Mouse (Mus musculus) regulatory T cell (primary cell): ENCODE data around the gene Brca1.
"Not testable (repeated sequence)": the region's sequence is repeated elsewhere in the genome, so short reads cannot be mapped to it uniquely, and the experiment has no call there.

Source experiments
- in situ Hi-C: fragments of 300-600 bp; cut with MboI, MseI; formaldehyde crosslinking; loops from one replicate; pipeline ENCODE4 v1.15.1; 2025; ENCODE audit warnings: high pct_unique_total_duplicates

Brca1 gene

DNA sequence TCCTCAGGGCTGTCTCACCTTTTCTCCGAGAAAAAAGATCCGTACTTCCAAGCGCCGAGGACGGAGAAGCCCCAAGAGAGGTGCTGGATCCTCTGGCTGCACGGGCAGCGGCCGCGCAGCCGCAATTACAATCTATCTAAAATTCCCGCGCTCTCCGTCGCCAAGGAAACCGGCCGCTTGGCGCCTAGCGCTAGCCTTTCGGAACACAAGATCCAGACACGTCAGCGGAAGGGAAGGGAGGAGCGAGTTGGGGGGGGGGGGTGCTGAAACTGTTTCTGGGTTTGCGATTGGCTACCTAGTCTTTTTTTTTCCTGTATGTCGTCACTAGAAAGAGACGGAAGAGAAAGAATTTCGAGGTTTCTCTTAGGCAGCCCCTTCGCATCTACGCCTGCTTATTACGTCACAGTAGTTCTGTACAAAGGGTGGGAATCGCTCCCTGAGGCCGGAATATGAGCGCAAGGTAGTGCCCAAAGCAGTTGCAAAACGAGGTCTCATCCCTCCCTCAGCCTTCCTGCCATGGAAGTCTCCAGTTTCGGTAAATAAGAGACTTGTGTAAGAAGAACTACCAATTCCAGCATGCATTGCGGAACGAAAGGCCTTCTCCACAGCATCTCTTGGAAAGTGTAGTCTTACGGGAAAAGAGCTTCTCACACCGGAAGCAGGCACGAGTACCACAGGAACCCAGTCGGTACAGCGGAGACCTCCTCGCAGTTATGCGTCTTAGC, at the start of gene Brca1, which contains the start of gene Nbr1:
TSS of gene Brca1 (minus strand) at position 205 of the 725 bp plus-strand sequence.
TSS of gene Nbr1 (plus strand) at position 399 of the 725 bp plus-strand sequence.
- in situ Hi-C loops, result no loop called here

DNA sequence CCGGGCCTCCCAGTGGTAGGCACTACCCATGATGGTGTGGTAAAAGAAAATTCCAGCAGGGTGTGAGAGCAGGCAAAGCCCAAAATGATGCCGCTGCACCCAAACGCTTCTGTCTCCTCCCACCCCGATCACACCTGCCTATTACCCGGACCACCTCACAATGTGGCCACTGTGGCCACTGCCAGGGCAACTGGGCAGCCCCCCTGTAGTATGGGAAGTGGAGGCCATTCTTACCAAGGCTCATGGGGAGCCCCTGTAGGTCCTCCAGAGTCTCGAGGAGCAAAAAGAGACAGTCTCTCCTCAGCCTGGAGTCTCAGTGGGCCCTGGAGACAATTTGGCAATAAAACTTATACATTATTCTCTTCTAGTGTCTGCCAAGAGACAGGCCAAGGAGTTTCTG, 47.4 kb upstream of the Brca1 start, which contains the start of gene Gm11634:
TSS of gene Gm11634 (minus strand) at position 101 of the 400 bp plus-strand sequence.
- in situ Hi-C loops, result no loop called here

DNA sequence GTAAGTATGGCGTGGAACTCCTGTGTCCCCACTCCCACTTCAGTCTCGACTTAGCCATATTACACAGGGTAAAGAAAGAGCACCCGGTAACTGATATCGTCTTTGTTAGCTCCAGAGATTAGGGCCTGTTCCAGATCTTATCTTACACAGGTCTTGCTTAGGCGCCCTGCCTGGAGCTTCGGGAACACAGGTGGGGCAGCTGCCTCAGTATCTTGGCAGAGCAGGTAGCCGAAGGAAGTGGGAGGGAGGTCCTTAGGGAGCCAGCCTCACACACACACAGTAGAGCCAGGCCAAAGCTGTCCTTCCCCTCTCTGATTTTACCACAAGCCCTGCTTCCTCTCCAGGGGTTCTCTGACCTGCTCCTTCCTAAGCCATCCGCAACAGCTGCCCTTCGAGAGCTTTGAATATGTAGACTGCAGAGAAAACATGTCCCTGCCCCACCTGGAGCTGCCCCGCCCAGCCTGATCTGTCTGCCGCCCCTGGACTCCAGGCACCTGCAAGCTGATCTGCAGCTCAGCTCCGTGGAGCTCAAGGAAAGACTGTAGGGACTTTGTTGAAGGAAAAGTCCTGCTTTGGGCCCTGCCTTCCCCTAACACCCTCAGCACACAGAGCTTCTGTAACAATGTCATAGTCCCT, 38.4 kb upstream of the Brca1 start:
- in situ Hi-C loops, result no loop called here

DNA sequence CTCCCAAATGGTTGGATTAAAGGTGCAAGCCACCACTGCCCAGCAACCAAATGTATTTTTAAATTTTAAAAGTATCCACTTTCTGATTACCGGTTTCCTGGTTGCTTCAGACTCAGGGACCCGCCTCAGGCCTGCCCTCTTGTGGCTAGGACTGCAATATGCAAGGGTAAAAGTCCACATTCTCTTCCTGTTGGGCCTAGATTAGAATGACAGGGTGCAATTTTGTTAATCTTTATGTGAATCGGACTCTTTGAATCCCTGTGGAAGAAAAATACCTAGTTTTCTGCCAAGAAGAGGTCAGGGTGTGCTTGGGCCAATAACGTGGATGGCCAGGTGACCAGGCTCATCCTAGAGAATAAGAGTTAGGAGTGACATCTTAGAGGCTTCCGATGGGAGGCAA, 37.7 kb upstream of the Brca1 start:
- in situ Hi-C loops, result no loop called here

DNA sequence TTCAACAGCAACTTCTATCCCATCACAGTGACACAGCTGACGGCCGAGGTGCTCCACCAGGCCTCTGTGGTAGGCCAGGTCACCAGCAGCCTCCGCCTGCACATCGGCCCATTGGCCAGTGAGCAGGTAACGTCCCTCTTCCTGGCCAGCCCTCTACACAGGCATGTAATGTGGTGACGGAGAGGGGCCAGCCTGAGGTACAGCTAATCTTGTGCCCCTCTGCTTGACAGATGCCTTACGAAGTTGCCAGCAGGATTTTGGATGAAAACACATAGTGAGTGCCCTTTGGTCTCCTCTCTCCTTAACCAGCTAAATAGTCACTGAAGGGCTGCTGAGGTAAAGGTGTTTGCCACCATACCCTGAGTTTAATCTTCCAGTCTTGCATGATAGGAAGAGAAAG, 37.1 kb upstream of the Brca1 start:
- in situ Hi-C loops, result no loop called here

DNA sequence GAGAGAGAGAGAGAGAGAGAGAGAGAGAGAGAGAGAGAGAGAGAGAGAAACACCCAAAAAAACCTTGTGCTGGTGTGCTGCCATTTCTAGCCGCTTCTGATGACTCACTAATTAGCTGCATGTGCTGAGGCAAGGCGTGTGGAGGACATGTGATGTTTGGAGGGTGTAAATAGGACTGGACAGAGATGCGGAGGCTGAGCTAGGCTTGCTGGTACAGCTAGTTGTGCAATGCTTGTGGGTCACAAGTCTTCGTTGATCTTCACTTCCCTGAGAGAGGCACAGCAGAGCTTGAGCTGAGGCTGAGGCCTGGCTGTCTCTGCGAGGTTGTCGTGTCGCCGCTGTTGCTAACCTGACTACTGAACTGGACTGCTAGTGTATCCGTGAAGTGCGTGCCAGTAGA, 35.9 kb upstream of the Brca1 start:
- in situ Hi-C loops, result no loop called here

DNA sequence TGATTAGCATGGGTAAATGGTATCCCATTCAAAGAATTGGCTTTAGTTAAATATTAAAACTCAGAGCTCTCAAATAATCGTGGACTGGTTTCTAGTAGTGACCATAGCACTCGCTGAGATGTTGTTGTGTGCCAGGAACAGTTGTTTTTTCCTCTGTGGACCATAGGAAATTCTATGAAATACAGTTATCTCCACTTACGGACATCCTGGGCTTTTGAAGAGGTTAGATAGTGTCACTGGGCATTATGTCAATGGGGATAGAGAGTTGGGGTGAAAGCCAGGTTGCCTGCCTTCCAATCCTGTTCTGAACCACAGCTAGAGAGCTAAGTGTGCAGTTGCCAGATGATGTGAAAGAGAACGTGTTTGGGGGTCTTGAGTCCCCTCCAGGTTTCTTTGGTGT, 34.0 kb upstream of the Brca1 start:
- in situ Hi-C loops, result no loop called here

DNA sequence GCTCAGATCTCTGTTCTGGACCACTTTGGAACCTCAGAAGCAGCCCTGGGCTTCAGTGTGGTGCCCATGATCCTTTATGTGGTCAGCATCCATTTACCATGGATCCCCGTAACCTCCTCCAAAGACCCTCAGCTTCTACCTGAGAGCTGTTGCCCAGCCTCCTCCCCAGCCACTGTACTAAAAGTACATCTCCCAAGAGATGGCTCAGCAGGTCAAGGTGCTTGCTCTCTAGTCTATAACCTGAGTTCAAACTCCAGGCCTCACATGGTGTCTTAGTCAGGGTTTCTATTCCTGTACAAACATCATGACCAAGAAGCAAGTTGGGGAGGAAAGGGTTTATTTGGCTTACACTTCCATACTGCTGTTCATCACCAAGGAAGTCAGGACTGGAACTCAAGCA, 33.3 kb upstream of the Brca1 start:
- in situ Hi-C loops, result not testable (repeated sequence)

DNA sequence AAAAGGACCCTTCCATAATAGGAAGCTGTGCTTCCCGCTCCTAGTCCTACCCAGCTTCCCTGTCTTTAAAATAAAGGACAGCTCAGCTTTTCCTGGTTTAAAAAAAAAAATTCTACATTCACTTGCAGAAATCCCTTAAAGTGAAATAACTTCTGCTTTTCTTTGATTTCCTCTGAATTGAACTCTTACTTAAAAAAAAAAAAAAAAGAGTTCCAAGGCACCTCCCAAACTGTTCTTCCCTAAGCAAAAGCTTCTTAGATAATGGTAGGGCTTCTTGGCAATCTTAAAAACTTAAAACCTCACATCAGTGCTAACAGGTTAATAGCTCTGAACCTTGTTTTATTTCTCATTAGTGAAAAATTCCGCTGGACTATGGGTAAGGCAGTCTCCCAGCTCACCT, 31.4 kb upstream of the Brca1 start:
- in situ Hi-C loops, result no loop called here

DNA sequence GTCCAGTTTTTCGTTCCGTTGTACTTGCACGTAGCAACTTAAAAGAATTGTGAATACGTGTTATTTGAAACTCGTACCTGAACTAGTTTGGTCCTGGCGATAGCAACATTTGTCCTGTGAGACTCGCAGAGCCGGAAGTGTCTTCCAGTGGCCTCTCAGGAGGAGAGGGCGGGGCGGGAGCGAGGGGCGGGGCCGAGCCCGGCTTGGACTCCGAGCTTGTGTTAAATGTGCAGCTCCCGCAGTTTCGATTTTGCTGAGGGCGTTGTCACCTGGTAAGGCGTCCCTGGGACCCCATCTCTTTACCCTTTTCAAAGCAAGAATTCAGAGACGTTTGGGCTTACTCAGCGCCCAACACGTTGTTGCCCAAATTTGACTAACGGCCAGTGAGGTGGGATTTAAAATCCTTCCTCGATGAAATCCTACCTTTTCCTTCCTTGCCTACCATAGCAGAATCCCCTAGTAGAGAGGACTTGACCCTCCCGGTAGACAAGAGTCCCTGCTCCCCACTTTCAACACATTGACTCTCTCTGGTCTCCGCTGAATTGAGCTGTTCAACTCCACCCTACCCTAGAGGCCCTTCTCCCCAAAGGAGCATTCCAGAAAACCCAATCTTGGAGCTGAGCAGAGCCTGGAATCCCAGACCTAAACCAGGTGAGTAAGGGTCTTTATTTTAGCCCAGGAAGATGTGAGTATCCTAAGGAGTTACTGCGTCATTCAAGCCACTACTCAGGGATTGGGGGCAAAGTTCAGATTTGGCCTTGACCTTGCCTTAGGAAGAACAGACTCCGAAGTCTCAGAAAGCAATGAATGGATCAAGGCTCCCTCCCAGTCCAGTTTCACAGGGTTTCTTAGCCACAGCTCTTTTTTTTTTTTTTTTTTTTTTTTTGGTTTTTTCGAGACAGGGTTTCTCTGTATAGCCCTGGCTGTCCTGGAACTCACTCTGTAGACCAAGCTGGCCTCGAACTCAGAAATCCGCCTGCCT, 30.6 kb upstream of the Brca1 start, which contains the start of gene Tmem106a:
TSS of gene Tmem106a (plus strand) at position 189 of the 982 bp plus-strand sequence.
- in situ Hi-C loops, result no loop called here

DNA sequence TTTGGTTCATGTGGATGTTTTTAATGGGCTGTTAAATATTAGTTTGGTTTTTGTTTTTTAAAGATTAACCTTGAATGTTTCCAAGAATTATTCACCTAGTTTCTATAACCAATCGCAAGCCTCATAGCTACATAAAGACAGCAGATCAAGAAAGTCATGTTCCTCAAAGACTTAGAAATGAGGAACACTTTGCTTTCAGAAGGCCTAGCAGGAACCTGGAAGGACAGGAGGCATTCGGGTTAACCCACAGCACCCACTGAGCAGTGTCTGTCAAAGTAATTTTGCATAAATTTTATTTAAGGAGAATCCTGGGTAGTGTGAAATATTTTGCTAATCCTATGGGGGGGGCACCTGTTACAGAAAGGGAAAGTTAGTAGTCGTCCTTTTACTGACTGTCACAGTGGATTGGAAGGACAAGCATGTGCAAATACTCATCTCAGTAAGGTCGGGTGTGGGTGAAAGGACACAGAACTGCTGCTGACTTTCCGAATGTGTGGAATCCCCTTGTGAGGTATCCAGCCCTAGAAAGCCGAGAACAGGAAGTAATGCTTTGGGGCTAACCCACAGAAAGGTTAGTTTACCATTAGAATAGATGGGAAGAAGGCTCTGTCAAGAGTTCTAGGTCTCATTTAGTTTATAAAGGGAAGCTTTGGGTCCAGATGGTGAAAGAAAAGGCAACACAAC, 29.5 kb upstream of the Brca1 start:
- in situ Hi-C loops, result no loop called here

DNA sequence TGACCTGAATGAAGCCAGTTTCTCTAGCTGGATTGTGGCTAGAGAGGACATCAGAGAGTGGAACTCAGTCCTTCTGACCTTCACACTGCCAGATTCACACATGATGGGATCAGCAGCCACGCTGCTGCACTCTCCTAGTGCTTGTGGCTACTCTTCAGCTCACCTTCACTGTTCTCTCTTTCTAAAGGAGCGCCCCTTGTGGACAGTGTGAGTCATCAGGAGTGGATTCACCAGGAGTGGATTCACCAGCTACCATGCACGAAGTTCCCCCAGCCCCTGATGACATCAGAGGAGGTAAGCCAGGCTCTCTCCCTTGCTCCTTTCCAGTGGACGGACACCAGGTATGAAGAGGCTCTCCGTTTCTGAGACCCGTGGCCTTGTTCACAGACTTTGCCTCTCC, 24.4 kb upstream of the Brca1 start:
- in situ Hi-C loops, result no loop called here

DNA sequence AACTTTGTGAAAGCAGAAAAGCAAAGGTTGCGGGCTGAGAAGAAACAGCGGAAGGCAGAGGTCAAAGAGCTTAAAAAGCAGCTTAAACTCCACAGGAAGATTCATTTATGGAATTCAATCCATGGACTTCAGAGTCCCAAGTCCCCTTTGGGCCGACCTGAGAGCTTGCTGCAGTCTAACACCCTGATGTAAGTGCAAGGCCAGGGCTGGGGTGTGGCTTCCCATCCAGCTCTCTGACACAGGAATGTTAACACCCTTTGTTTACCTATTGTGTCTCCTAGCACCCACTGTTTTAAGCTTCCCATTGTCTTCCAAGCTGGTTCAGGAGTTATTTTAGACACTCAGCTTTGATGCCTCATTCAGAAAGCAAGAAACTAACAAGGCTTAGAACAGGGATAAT, 16.7 kb upstream of the Brca1 start:
- in situ Hi-C loops, result no loop called here

DNA sequence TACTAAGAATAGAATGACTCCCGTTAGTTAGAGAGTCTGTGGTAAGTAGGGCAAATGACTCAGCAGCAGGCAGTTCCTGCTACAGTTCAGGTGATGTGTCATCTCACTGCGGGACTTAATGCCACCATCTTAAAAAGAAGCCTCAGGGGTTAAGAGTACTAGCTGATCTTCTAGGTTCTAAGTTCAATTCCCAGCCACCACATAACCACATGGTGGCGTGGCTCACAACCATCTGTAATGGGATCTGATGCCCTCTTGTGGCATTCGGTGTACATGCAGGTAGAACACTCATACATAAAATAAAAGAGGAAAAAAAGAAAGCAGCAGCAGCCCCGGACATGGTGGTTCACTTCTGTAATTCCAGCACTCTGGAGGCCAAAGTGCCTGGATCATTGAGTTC, 10.6 kb upstream of the Brca1 start:
- in situ Hi-C loops, result no loop called here

DNA sequence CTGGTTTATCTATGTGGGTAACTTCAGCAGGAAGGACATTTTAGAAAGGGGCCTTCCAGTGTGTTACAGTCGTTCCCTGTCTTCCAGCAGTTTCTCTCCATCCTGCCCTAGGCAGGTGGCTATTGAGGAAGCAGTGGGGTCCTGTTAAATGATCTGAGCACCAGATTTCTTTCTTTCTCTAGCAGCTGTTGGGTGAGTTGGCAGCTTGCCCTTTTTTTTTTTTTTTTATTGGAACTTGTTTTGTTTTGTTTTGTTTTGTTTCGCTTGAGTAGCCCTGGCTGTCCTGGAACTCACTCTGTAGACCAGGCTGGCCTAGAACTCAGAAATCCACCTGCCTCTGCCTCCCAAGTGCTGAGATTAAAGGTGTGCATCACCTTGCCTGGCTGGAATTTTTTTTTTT, 5.2 kb upstream of the Brca1 start:
- in situ Hi-C loops, result no loop called here

DNA sequence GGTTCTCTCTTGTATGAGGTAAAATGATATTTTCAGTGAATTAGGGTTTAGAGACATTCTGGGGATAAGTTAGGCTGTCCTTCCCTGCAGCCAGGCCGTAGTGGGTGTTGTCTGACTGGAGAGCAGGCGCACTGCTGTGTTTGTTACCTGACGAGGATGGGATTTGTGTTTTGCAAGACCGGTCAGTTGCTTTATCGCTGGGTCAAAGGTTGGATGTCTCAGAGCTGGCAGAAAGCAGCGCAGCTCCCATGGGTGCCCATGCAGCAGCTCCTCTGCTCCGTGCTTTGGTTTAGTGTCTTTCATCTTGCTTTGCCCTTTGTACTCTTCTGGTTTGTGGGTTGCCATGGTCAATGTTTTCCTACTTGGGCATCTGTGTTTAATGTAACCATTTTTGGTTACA, 4.8 kb upstream of the Brca1 start:
- in situ Hi-C loops, result no loop called here

DNA sequence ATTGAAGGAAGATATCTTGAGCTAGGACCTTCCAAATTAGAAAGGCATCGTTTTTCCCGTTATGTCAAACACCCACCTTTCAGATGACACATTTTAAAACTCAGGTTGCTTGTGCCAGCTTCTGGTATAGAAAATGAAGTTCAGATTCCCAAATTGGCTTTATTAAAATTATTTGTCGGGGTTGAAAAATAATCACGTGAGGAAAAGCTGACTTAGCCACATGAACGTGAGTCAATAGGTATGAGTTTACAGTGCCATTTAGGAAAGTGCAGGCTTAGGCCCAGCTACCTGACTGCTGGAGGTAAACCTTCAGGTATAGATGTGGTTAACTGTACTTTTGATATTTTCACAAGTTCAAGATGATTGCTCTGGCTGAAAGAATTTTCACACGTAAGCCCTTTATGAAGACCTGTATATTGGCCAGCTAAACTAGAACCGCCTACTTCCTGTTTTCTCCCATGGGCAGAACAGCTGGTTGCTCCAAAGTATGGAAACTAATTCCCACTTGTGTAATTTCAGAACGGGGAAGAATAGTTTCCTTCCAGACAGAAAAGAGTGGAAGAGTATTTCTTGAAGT, 1.7 kb upstream of the Brca1 start:
- in situ Hi-C loops, result no loop called here

DNA sequence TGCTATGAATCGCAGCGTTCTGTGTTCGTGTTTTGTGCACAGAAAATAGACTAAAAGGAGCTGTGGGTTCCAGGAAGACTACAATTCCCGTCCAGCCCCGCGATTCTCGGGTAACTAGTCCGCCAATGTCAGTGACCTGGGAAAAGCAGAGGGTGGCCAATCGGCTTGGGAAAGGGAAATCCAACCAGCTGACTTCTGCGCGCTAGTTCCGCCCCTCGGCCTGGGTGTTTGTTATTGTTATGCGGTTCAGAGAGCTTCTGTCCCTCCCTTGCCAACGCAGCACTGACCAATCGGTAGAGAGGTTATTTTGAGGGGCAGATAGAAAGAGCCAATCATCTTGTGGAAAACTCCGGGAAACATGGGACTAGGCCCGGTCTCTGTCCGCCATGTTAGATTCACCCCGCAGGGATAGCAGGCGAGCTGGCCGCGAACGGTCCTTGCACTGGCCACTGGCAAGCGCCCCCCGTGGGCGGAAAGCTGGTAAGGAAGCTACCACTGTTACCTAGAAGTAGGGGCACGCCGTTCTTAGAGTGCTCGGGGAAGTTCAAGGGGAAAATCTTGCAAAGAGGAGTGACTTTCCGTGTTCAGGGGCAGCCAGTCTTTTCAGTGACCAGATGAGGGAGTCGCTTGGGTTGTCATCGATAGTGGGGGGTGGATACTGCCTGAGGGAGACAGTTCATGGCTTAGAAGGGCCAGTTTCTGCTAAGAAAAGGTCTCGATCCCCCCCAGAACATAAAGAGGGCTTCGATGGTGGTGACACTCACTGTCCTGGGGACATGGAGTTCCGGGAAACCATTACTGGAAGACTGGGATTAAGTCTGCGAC, 933 bp upstream of the Brca1 start:
- in situ Hi-C loops, result no loop called here

DNA sequence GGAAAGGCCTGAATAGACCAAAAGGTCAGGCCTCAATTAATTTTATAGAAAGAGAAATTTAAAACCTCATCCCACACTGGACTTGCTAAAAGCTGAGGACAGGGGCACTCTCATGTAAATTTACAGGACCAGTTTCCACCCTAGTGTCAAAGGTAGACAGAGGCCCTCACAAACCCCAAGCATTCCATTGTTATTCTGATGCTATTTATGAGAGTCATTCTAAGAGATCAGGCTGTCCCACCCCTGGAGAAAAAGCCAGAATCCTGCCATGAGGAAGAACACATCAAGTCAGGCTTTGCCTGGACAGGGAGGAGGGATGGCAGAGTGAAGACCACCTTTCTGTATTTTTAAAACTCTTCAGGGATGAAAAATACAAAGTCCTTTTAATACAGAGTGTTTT, 3.2 kb downstream of the Brca1 start:
- in situ Hi-C loops, result no loop called here

DNA sequence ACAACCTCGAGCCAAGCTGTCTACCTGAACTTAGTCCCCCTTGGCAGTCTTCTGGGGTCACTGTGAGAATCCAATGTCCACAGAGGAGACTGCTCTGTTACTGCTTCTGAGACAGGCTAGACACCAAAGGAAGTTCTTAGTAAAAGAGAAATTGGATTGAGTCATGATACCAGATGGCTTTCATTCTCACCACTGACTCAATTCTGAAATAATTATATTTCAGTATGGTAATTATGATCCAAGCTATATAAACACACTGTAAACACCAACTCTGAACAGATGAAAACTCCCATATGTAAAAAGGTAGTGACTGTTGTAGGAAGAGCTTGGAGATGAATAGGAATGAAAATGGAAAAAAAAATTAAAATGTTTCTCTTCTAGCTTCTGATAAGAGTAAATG, 7.6 kb downstream of the Brca1 start:
- in situ Hi-C loops, result no loop called here
